Mouse (Mus musculus): ENCODE measurements around the gene Ank. TPM values are rescaled to one million over a fixed set of nuclear protein-coding genes. Genes with fewer than 3 reads are reported as not detected.

Gene Ank
- polyA plus RNA-seq, 1 experiment, result 3.7 TPM

DNA sequence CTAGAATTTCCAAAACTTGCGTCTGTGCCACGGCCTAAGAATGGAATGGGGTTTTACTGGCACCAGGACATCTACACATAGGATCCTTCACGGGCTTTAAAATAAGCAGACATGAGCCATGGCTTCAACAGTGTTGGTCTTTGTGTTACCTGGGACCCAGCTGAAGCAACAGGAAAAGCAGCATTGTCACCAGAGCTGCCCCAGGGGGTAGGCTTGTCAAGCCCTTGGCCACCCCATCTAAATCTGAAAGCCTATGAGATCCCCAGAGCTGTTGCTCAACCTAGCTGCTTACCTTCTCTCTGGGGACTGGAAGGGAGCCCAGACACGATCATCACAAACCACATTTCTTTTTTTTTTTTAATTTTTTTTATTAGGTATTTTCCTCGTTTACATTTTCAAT, 31.6 kb downstream of the Ank start:
- peak overlapping the region; percentile 8 for H3K4me3 ChIP-seq (replicated peaks)
- no peaks in the 10 kb centered on the region; the same call in 1 of the 2 replicates for H3K27me3 ChIP-seq (ENCODE audit: control insufficient read depth)
- H3K9me3 ChIP-seq (ENCODE audit: control insufficient read depth, low read length), result no peaks in the 10 kb centered on the region
- peaks cover 75% of the 10 kb centered on the region for H3K36me3 ChIP-seq (ENCODE audit: control insufficient read depth)
- TF ChIP-seq GATA1 (IDR thresholded peaks at IDR 0.05; ENCODE audit: low read length) (no peak), TAL1 (IDR thresholded peaks at IDR 0.05; ENCODE audit: low read length) (no peak)
- peaks cover 92% of the 10 kb centered on the region for H3K4me1 ChIP-seq (ENCODE audit: control insufficient read depth)

DNA sequence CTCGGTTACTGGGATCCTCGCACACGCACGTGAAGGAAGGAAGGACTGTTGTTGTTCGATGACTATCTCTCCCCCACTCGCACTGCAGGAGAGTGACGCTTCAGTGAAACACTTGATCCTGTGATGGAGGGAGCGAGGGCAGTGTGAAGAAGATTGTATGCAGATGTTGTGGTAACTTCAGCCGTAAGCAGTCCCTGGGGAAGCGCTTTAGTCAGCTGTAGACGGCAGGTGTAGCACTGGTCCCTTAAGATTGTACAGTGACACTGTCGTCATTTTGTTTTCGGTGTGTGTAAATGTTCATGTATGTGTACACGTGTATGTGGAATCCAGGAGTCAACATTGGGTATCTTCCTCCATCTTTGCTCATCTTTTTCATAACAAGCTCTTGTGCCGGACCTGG, 33.9 kb downstream of the Ank start:
- no peak for TF ChIP-seq GATA1 (IDR thresholded peaks at IDR 0.05; ENCODE audit: low read length)
- TF ChIP-seq TAL1 (IDR thresholded peaks at IDR 0.05; ENCODE audit: low read length), result no peak
- peaks cover 88% of the 10 kb centered on the region for H3K4me1 ChIP-seq (ENCODE audit: control insufficient read depth)

DNA sequence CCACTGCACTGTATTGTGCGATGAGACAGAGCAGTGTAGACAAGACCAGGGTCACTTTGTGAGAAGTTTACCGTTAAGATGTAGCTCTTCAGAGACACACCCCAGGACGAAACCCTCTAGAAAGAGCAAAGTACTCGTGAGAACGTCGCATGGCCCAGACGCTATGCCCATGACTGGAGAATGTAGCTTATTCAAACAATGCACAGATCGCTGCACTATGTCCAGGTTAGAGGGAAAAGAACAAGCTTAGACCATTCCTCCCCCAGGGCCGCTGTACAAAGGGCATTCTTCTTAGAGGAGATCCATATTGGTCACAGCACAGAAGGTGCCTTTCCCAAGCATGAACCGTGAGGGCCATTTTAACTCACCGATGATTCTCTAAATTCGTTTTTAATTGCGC, 35.9 kb downstream of the Ank start:
- Histone ChIP-seq H3K36me3 (ENCODE audit: control insufficient read depth) (peaks cover 66% of the 10 kb centered on the region), H3K9me3 (ENCODE audit: control insufficient read depth, low read length) (no peaks in the 10 kb centered on the region), H3K27me3 (ENCODE audit: control insufficient read depth) (no peaks in the 10 kb centered on the region), H3K4me3 (replicated peaks) (no peak overlapping the region), H3K4me1 (ENCODE audit: control insufficient read depth) (peaks cover 87% of the 10 kb centered on the region)
- TF ChIP-seq TAL1 (IDR thresholded peaks at IDR 0.05; ENCODE audit: low read length) (no peak), GATA1 (IDR thresholded peaks at IDR 0.05; ENCODE audit: low read length) (no peak)

More for the DNA sequence above, 33.9 kb downstream of the Ank start:
- H3K4me3 ChIP-seq (replicated peaks), result no peak overlapping the region
- no peaks in the 10 kb centered on the region for H3K27me3 ChIP-seq (ENCODE audit: control insufficient read depth)
- no peaks in the 10 kb centered on the region for H3K9me3 ChIP-seq (ENCODE audit: control insufficient read depth, low read length)
- H3K36me3 ChIP-seq (ENCODE audit: control insufficient read depth), result peaks cover 75% of the 10 kb centered on the region

DNA sequence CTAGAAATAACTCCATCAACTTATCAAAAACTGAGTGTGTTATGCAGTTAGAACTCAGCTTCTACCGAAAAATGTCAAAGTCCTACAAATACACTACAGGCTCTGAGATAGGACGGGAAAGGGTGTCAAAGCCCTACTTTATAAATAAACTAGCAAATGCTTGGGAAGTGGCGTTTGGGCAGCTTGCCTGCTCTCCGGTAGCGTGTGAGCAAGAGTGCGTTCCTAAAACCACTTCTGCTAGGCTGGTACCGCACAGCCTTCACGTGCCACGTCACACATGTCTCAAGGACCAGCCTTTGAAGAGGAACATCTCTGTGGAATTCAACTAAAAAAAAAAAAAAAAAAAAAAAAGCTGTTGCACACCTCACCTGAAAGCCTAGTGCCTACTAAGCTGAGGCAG, 36.7 kb downstream of the Ank start:
- no peaks in the 10 kb centered on the region for H3K9me3 ChIP-seq (ENCODE audit: control insufficient read depth, low read length)
- TF ChIP-seq GATA1 (IDR thresholded peaks at IDR 0.05; ENCODE audit: low read length), result no peak
- no peak for TF ChIP-seq TAL1 (IDR thresholded peaks at IDR 0.05; ENCODE audit: low read length)
- no peak overlapping the region for H3K4me3 ChIP-seq (replicated peaks)
- peaks cover 63% of the 10 kb centered on the region for H3K36me3 ChIP-seq (ENCODE audit: control insufficient read depth)
- H3K4me1 ChIP-seq (ENCODE audit: control insufficient read depth), result peaks cover 79% of the 10 kb centered on the region
- no peaks in the 10 kb centered on the region for H3K27me3 ChIP-seq (ENCODE audit: control insufficient read depth)

DNA sequence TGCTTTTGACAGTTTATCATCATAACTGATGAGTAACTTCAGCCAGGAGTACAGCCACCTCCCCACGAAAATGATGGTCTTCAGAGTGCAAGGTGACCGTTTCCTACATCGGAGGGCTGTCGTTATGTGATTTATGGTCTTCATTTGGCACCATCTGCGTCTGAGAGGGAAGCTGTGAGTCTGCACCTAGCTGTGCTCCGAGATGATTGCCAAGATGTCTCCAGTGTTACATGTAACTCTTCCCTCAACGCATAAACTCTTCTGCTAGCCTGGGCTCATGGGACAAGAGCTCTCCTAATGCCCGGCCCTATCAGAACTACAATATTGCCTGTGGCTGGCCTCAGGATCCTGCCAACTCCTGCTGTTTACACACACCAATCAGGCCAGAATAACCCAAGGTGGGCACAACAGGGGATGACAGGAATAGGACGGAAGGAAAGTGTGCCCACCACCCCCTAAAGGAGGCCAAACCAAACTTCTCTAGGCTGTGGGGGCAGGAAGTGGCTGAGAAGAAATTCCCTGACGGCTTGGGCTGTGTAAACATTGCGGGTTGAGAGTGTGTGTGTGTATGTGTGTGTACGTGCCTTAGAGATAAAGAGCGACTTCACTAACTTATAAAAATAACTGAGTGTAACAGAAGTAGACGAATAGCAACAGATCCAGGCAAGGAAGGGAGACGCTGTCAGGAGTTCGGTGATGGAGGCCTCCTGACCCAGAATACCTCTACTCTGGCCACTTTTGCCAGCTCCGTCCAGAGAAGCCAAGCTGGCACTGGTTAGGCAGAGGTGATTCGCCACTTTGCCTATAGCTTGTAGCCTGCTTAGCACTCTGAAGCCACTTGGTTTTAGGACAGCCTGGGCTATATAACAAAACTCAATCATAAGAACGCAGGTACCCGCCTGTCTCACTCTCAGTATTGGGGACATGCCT, 37.6 kb downstream of the Ank start:
- H3K4me3 ChIP-seq (replicated peaks), result no peak overlapping the region
- H3K9me3 ChIP-seq (ENCODE audit: control insufficient read depth, low read length), result no peaks in the 10 kb centered on the region
- H3K4me1 ChIP-seq (ENCODE audit: control insufficient read depth), result peaks cover 74% of the 10 kb centered on the region
- H3K36me3 ChIP-seq (ENCODE audit: control insufficient read depth), result peaks cover 67% of the 10 kb centered on the region
- H3K27me3 ChIP-seq (ENCODE audit: control insufficient read depth), result no peaks in the 10 kb centered on the region
- TF ChIP-seq GATA1 (IDR thresholded peaks at IDR 0.05; ENCODE audit: low read length) (no peak), TAL1 (IDR thresholded peaks at IDR 0.05; ENCODE audit: low read length) (no peak)

DNA sequence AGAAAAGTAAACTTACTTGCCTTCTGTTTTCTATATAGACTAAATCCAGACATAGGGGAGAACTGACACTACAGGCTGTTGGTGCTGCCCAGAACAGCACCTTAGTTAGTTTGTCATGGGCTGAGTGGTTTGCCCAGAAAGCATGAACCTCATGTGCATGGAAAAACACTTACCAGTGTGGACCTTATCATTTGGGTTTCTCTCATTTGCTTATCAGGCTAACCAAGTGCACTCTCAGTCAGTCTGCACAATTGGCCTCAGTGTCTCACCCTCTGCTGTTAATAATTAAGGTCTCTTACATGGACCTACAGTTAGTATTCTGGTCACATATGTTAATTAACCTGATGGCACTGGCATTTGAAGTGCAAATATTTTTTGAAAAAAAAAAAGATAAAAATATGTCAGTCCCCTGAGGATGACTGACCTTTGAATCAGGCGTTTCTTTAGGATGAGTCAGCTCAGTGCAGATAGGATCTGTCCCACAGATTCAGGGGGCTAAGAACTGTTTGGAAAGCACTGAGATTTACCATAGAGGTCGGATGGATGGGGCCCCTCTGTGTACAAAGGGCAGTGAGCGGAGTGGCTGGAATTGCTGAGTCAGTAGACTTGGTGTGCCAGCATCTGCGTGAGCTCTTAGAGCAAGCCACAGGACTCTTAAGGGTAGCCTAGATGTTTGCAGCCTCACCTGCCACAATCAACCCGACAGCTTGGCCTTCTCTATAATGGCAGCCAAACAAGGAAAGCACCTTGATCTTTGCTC, 39.8 kb downstream of the Ank start:
- Histone ChIP-seq H3K4me3 (replicated peaks) (no peak overlapping the region), H3K4me1 (ENCODE audit: control insufficient read depth) (peaks cover 52% of the 10 kb centered on the region), H3K27me3 (ENCODE audit: control insufficient read depth) (no peaks in the 10 kb centered on the region), H3K36me3 (ENCODE audit: control insufficient read depth) (peaks cover 56% of the 10 kb centered on the region), H3K9me3 (ENCODE audit: control insufficient read depth, low read length) (no peaks in the 10 kb centered on the region)
- TF ChIP-seq TAL1 (IDR thresholded peaks at IDR 0.05; ENCODE audit: low read length), result no peak
- TF ChIP-seq GATA1 (IDR thresholded peaks at IDR 0.05; ENCODE audit: low read length), result no peak

DNA sequence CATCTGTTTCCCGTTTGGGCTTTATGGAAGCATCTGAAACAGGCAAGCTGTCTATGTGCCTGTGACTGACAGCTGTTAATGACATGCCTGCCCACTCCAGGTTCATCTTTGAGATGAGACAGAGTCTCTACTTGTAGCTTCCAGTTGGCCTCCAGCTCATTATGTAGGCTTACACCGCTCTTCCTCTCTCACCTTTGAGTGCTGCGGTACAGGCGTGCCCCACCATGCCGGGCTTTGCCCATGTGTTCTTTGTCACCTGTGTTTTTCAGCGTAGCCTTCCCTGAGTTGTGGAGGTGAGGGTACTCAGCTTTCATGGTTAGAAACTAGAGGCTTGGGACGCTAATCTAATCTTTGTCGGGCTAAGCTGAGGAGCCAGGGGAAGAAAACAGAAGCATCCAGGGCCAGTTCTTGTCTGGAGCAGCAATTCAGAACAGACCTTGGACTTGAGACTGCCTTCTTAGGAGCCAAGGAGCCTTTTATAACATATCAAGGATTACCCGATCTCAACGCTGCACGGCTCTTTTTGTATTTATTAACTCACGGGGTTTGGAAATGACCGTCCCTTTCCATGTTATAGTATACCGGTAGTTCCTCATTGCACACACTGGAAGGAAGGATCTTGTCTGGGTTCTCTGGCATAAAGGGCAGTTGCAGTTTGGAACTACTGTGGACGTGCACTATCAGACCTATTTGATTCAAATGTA, 40.6 kb downstream of the Ank start:
- H3K36me3 ChIP-seq (ENCODE audit: control insufficient read depth), result peaks cover 57% of the 10 kb centered on the region
- H3K9me3 ChIP-seq (ENCODE audit: control insufficient read depth, low read length), result no peaks in the 10 kb centered on the region
- TF ChIP-seq TAL1 (IDR thresholded peaks at IDR 0.05; ENCODE audit: low read length) (no peak), GATA1 (IDR thresholded peaks at IDR 0.05; ENCODE audit: low read length) (no peak)
- H3K27me3 ChIP-seq (ENCODE audit: control insufficient read depth), result no peaks in the 10 kb centered on the region
- no peak overlapping the region for H3K4me3 ChIP-seq (replicated peaks)
- H3K4me1 ChIP-seq (ENCODE audit: control insufficient read depth), result peaks cover 45% of the 10 kb centered on the region

DNA sequence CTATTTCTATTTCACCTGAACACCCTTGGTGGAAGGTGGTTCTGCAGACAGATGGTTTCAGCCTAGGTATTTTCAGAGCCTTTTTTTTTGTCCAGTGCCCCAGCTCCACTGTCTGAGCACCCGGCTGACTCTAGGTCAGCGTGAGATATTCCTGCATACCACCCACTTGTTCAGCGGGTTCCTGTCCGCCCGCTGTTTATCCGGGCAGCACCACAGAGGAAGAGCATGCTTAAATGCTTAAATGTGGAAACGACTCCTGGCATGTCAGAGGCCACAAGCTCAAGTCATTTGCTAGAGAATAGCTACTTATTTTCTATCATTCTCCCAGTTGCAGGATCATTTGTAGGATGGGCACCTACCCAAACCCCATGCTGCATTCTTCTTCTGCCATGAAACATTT, 41.7 kb downstream of the Ank start:
- Histone ChIP-seq H3K4me3 (replicated peaks) (no peak overlapping the region), H3K4me1 (ENCODE audit: control insufficient read depth) (peaks cover 39% of the 10 kb centered on the region), H3K9me3 (ENCODE audit: control insufficient read depth, low read length) (no peaks in the 10 kb centered on the region), H3K36me3 (ENCODE audit: control insufficient read depth) (peaks cover 52% of the 10 kb centered on the region), H3K27me3 (ENCODE audit: control insufficient read depth) (no peaks in the 10 kb centered on the region)
- TF ChIP-seq TAL1 (IDR thresholded peaks at IDR 0.05; ENCODE audit: low read length) (no peak), GATA1 (IDR thresholded peaks at IDR 0.05; ENCODE audit: low read length) (no peak)

Data from erythroblast, embryonic 14.5 days (primary cell).